Mouse (Mus musculus): ENCODE results near the gene Klhl25.
"Not testable (repeated sequence)": the region's sequence is repeated elsewhere in the genome, so short reads cannot be mapped to it uniquely, and the experiment has no call there.

Klhl25 gene

DNA sequence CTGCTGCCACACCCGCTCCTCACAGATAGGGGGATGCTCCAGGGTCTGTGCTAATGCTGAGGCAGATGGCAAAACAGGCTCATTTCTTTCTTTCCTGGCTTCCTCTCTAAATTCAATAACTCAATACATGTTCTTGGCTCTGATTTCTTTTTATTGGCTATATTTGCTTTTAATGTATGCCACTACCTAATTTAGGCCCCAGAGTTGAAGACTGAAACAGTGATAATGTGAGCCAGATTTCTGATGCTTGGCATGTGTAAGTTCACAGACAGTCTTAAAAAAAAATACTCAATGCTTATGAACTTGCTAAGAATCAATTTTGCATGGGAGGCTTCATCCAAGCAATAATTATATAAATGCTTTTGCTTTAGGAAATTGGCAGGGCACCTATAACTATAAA lies 2.2 kb upstream of the Klhl25 start:
- DNase-seq (ENCODE audit: low spot score): no peak

- no peak for DNase-seq (ENCODE audit: low spot score)
Measured at GRCm38 (mm10) chr7:75846942-75847341, 1.2 kb upstream of the Klhl25 start.

GRCm38 (mm10) chr7:75847489-75847888 lies 621 bp upstream of the Klhl25 start:
- no peak for DNase-seq (ENCODE audit: low spot score)

- DNase-seq (ENCODE audit: low spot score): peak; percentile 55
Measured at GRCm38 (mm10) chr7:75848776-75849670, 913 bp downstream of the Klhl25 start.

DNA sequence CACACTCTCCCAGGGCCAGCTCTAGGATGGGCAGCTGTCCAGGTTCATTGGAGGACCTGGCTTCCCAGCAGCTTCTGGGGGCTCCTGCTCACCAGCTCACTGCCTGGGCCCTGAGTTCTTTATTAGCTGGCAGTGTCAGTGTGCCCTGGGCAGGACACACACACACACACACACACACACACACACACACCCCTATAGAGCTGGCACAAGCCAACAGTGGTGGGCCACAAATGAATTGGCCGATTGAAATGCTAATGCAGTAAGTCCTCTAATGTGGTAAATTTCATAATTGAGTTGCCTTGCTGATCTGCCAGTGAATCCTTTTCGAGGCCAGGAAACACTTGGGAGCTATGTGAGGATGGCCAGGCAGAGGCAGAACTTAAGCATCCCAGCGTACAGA lies 2.3 kb downstream of the Klhl25 start:
- not testable (repeated sequence) for DNase-seq (ENCODE audit: low spot score)

- no peak for DNase-seq (ENCODE audit: low spot score)
Measured at GRCm38 (mm10) chr7:75851290-75851689, 3.2 kb downstream of the Klhl25 start.

DNA sequence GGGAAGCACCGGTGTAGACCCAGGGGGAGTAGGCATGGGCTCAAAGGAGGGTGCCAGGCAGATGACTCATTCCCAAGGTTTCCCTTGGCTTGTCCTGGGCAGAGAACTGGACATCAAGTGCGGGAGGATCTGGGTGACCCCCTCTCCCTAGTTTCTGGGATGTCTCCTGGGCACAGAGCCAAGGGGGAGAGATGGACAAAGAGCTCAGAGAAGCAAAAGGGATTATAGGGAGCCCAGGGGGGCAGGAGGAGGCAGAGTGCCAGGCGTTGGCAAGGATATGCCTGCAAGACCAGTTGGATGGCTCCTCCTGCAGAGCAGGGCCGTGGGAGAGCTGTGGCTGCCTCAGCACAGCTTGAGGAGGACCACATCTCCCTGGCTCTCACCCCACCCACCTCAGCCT lies 4.3 kb downstream of the Klhl25 start:
- no peak for DNase-seq (ENCODE audit: low spot score)

GRCm38 (mm10) chr7:75853171-75853830 lies 5.2 kb downstream of the Klhl25 start:
- no peak for DNase-seq (ENCODE audit: low spot score)

DNA sequence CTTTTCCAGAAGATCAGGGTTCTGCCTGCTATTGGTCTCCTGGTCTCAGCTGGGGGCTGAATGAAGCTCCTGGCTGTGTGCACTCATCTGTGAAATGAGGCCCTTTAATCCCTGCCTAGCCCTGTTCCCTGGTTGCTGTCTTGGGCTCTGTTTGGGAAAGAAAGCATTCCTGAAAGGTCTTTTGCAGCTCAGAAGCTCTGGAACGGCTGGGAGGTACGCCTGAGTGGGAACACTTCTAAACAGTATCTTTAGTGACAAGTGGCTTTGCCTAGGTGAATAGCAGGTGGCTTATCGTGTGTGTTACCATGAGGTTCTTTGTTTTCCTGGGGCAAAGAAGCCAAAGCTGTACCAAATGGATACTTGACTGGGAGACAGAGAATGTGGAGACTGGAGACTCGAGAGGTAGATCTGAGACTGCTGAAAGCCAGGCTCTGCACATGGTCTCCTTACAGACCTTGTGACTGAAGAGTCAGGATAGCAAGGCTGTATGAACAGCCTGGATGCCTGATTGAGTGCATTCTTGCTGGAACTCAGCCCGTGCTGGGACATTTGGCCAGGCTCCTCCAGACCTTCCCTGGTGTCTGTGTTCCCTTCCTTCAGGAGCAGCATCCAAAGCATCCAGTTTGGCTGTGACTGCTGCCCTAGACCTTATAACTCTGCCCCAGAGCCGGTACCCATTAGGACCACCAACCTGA lies 6.3 kb downstream of the Klhl25 start:
- DNase-seq (ENCODE audit: low spot score): peak; percentile 58

GRCm38 (mm10) chr7:75855028-75855427 lies 6.9 kb downstream of the Klhl25 start:
- no peak for DNase-seq (ENCODE audit: low spot score)

DNA sequence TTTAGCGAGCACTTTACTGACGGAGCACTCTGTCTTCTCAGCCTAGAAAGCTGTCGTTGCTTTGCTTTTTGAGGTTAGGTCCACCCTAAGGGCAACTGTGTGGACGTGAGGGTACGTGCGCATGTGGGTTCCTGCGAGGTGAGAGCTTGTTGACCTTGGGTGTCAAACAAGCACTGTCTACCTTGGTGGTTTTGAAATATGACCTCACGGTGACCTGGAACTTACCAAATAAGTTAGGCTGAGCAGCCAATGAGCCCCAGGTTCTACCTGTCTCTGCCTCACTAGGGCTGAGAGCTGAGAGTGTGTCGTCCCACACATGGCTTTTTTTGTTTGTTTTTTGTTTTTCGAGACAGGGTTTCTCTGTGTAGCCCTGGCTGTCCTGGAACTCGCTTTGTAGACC lies 8.1 kb downstream of the Klhl25 start:
- no peak for DNase-seq (ENCODE audit: low spot score)

DNA sequence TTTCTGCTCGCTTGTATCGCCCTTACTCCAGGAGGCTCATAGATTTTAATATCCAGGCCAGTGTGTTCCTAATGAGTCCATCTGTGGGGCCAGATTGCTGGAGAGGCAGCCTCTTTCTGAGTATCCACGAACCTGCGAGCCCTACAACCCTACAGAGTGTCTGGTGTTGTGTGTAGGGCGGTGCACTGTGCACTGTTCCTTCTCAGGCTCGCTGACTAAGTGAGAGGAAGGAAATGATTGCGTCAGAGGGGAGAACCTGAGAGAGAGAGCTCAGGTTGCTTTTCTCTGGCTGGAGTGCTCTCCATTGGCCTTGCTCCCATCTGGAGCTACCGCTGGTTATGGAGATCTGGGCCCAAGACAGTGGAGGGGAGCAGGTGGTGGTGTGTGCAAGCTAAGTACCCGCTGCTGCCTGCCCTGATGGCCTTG lies 11.7 kb downstream of the Klhl25 start:
- DNase-seq (ENCODE audit: low spot score): peak; percentile 46

DNA sequence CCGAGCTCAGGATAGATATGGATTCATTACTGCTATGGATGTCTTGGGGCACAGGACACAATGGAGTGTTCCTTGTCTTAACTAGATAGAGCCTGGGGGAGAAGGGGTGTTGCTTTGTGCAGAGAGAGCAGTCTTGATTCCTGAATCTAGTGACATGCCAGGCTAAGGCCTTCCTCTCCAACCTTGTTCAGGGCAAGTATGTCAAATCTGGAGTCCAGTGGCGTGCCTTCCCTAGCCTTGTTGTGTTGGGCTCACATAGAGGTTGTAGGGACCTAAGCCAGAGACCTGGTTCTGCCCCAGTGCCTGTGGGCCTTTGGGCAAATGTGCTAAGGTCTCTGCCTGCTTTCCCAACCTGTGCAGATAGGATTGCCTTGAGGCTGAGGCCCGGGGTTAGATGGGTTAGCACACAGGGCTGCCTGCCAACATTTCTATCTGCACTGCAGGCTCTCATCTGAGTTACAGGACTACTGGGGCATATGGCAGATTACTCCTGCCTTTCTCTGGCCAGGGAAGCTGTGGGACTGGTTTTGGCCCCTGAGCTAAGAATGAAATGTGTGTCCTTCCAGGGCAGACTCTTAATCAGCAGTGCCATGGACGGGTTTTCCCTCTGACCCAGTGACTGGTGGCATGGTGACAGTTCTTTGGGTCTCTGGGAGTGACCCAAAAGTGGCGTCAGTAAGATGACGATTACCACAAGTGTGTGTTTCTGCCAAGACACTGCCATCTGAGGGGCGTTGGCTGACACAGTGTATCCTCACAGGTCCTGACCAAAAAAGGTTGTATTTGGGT lies 13.7 kb downstream of the Klhl25 start:
- DNase-seq (ENCODE audit: low spot score): not testable (repeated sequence)

GRCm38 (mm10) chr7:75862427-75862781 lies 14.3 kb downstream of the Klhl25 start:
- DNase-seq (ENCODE audit: low spot score): not testable (repeated sequence)

GRCm38 (mm10) chr7:75863248-75863911 lies 15.3 kb downstream of the Klhl25 start:
- DNase-seq (ENCODE audit: low spot score): not testable (repeated sequence)

- peak; percentile 57 for DNase-seq (ENCODE audit: low spot score)
Measured at GRCm38 (mm10) chr7:75865026-75865425, 16.9 kb downstream of the Klhl25 start.

DNA sequence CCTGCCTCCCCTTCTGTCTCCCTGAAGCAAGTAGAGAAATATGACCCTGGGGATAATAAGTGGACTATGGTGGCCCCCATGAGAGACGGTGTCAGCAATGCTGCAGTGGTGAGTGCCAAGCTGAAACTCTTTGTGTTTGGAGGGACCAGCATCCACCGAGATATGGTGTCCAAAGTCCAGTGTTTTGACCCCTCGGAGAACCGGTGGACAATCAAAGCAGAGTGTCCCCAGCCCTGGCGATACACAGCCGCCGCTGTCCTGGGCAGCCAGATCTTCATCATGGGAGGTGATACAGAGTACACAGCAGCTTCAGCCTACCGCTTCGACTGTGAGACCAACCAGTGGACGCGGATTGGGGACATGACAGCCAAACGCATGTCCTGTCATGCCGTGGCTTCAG lies 18.4 kb downstream of the Klhl25 start:
- no peak for DNase-seq (ENCODE audit: low spot score)

DNA sequence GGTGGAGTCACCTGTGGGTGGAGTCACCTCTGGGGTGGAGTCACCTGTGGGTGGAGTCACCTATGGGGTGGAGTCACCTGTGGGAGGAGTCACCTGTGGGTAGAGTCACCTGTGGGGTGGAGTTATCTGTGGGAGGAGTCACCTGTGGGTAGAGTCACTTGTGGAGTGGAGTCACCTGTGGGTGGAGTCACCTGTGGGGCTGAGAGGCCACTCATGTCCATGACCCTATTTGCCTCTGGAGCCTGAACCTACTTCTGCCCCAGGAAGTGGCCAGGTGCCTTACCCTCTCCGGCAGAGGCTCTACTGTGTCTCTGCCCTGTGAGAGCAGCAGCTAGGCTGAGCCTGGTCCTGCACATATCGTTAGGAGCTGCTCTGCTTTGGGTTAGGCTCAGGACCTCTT lies 20.6 kb downstream of the Klhl25 start:
- DNase-seq (ENCODE audit: low spot score): no peak

GRCm38 (mm10) chr7:75870551-75870950 lies 22.4 kb downstream of the Klhl25 start:
- DNase-seq (ENCODE audit: low spot score): no peak

DNA sequence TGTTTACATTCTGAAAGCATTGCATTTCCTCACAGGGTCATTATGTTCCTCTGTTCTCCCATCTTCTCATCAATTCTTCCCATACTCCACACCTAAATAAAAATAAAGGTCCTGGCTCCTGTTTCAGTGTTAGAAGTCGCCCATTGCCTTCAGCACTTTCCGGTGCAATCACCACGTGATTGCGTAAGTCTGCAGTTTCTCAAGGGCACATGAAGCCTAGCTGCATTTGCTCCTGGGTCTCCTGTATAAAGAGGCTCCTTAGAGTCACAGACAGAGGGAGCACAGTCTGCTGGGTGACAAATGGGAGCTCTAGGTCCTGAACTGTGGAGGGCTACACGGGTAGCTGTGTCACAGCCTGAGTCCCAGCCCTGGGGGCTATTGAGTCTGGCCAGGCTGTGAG lies 24.1 kb downstream of the Klhl25 start:
- no peak for DNase-seq (ENCODE audit: low spot score)

- no peak for DNase-seq (ENCODE audit: low spot score)
Measured at GRCm38 (mm10) chr7:75872697-75873096, 24.6 kb downstream of the Klhl25 start.
